Mouse (Mus musculus): Measurements from ENCODE around the gene B4galnt3.

The B4galnt3 gene

GRCm38 (mm10) chr6:120186594-120186993 lies 107.8 kb downstream of the B4galnt3 start:
- no peak for DNase-seq (ENCODE audit: low spot score in 2 of 2)

DNA sequence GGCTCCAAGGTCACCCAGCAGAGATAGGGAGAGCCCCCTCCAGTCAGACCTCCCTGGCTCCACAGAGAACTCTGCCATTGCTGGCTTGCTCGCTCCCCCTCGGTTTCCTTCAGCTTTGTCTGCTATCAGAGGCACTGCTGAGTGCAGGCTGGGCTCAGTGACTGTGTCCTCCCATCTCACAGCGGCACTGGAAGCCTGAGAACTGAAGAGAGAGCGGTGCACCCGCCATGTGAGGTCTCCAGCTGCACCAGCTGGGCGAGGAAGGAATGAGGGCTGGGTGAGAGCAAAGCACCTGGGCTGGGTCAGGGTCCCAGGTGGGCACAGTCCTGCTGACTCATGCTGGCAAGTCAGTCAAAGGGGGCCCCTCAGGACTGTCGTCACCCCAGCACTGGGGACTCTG lies 108.6 kb downstream of the B4galnt3 start:
- no peak for DNase-seq (ENCODE audit: low spot score in 2 of 2)

- no peak for DNase-seq (ENCODE audit: low spot score in 2 of 2)
Measured at GRCm38 (mm10) chr6:120185012-120185730, 109.2 kb downstream of the B4galnt3 start.

DNA sequence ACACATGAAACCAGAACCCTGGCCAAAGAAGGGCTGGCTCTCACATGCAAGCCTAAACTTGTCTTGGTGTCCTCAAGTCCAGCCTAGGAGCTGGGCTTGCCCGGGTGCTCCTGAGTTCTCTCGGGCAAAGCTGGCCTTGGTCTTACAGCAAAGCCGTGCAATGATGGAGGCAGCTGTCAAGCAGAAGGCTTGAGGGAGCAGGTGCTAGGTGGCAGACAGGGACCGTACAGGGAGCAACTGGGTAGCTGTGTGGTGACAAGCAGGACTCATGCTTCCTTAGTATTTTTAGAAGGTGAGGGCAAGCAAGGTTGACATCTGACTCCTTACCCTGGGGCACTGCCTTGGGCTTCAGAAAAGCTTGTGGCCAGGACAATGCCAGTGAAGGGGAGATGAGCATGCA lies 110.6 kb downstream of the B4galnt3 start:
- DNase-seq (ENCODE audit: low spot score in 2 of 2): no peak

DNA sequence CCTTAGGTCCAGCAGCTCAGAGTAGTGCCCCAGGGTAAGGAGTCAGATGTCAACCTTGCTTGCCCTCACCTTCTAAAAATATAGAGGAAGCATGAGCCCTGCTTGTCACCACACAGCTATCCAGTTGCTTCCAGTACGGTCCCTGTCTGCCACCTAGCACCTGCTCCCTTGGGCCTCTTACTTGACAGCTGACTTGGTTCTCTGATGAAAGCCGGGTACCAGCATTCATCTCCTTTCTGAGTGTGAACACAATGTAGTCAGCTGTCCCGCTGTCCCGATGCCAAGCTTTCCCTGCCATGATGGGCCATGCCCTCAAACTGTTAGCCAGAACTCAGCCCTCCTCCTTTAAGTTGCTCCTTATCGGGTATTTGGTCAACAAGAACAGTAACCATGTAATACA lies 112.2 kb downstream of the B4galnt3 start:
- no peak for DNase-seq (ENCODE audit: low spot score in 2 of 2)

- no peak for DNase-seq (ENCODE audit: low spot score in 2 of 2)
Measured at GRCm38 (mm10) chr6:120180492-120180891, 113.9 kb downstream of the B4galnt3 start.

DNA sequence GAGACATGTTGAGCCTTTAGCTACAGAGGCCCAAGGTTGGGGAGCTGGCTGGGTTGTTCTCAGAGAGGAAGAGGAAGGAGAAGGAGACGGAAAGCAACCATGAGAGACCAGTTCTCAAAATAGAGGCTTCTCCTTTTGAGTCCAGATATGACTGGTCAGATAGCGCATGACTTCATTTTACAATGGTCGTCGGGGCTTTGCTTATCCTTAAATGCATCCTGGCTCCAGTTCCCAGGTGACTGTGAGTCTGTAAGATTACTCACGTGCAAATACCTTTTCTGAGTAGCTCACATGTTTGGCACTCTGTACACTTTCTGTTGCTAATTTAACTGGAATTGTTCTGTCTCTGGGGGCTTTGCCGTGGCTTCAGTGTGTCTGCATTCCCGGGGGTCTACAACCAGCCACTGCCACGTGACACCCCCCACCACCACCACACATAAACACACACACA lies 114.6 kb downstream of the B4galnt3 start:
- no peak for DNase-seq (ENCODE audit: low spot score in 2 of 2)

- no peak for DNase-seq (ENCODE audit: low spot score in 2 of 2)
Measured at GRCm38 (mm10) chr6:120179044-120179755, 115.2 kb downstream of the B4galnt3 start.

DNA sequence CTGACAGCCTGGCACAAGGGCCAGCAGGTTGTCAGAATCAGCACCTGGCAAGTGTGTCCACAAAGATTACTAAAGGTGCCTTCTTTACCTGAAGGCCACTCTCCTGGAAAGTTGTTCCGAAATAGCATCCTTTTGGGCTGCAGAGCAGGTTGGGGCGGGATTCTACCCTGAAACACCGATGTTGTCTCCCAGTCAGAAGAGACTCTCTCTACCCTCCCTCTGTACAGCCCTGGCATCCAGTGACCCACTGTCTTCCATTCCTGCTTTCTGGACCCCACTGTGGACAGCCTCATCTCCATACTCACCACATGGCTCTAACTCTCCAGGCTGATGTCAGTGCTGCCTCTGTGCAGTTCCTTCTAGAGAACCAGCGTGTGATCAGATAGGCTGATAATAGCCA lies 118.7 kb downstream of the B4galnt3 start:
- no peak for DNase-seq (ENCODE audit: low spot score in 2 of 2)

DNA sequence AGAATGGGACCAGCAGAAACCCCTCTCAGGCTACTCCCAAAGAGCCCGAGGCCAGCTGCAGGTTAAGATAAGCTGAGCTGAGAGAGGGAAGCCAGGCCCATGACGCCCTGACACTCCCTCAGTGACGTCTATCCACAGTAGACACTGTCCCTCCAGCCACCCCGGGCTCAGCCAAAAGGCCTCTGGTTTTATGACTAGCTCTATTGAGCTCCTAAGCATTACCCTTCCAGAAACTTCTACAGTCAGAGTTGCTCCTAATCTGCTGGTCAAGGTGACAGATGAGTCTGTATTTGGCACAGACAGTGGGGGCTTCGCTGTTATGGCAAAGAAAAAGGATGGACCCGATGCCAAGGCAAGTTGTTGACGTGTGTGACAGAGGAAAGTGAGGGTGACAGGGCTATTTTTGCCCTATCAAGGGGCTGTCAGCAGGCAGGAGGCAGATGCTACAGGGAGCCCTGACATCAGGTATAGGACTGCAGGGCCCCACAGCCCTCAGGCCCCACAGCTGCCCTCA lies 119.7 kb downstream of the B4galnt3 start:
- no peak for DNase-seq (ENCODE audit: low spot score in 2 of 2)

GRCm38 (mm10) chr6:120174028-120174601 lies 120.2 kb downstream of the B4galnt3 start:
- DNase-seq (ENCODE audit: low spot score in 2 of 2): no peak

- DNase-seq (ENCODE audit: low spot score in 2 of 2): no peak
Measured at GRCm38 (mm10) chr6:120172294-120173017, 121.9 kb downstream of the B4galnt3 start.

DNA sequence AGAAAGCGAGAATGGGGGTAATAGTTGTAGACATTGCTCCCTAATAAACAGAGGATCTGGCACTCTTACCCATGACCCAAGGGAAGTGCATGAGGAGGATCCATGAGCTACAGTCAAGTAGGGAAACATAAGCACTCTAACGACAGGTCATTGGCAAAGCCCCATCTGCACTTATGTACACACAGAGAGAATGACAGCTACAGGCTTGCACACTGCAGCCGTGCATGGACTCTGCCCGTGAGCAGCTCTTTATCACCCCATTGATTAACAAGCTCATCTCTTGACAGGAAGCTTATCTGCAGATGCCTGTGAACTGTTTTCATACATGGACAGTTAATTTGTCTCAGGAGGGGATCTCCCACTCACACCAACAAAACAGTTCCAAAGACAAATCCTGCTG lies 126.8 kb downstream of the B4galnt3 start:
- DNase-seq (ENCODE audit: low spot score in 2 of 2): no peak

DNA sequence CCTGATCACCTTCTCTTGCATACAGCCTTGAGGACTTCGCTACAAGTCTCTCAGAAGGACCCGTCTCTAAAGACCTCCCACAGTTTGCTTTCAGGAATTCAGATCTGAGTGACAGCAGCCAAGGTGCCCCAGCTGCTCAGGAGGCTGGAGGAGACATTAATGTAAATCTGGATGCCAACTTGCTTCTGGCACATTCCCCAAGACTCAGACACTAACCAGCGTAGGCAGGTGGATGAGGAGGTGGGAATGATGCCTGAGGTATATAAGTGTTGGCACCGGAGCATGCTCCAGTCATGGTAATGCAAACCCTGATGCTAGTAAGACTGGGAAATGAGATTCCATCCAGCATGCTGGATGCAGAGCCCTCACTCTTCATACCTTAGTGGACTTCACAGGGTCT lies 129.6 kb downstream of the B4galnt3 start:
- peak; percentile 40 to 57 for DNase-seq (ENCODE audit: low spot score in 2 of 2)

GRCm38 (mm10) chr6:120162928-120163327 lies 131.4 kb downstream of the B4galnt3 start:
- no peak for DNase-seq (ENCODE audit: low spot score in 2 of 2)

GRCm38 (mm10) chr6:120159133-120159901 lies 135.0 kb downstream of the B4galnt3 start:
- DNase-seq (ENCODE audit: low spot score in 2 of 2): peak; percentile 64 to 66

DNA sequence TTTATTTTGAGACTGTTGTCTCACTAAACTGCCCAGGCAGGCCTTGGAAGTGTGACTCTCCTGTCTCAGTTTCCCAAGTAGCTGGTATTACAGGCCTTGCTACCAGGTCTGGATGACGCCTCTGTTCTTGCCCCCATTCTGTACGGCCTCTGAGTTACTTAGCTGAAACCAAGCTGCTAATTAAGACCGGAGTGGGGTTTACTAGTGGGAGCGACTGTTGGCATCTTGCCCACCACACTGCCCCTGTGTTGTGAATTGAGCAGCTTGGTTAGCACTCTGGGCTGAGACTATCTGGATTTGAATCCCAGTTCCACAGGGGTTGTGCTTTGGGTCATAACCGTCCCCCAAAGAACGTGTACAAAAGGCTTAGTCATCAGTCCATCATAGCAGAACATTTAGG lies 136.9 kb downstream of the B4galnt3 start:
- no peak for DNase-seq (ENCODE audit: low spot score in 2 of 2)

DNA sequence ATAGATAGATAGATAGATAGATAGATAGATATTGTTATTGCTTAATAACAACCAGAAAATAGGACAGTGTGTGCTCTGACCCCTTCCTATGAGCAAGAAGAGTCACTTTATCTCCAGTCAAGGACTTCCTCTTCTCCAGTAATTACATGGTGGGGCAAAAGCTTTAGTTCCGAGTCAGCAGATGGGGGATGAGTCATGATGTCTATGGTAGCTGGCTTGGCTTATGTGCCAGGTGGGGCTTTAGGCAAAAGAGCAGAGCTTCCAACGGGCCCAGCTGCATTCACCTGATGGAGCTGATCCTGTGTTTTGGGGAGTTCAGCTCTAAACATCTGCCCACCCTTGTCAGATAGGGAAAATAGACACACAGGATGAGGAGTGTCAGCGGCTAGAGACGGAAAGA lies 138.8 kb downstream of the B4galnt3 start:
- no peak for DNase-seq (ENCODE audit: low spot score in 2 of 2)

GRCm38 (mm10) chr6:120154526-120155309 lies 139.6 kb downstream of the B4galnt3 start:
- DNase-seq (ENCODE audit: low spot score in 2 of 2): no peak

Data from frontal cortex, postnatal 36 days (tissue).